Mouse (Mus musculus) C2C12 (cell line): ENCODE data around the gene Cox4i2. TPM values are rescaled to one million over a fixed set of nuclear protein-coding genes. Genes with fewer than 3 reads are reported as not detected.

Experiments
- H3K27me3 ChIP-seq: one replicate; pipeline ENCODE4 v1.6.1; 2011; ENCODE audit not compliant: control insufficient read depth, insufficient read depth, insufficient read length
- H3K36me3 ChIP-seq: one replicate; pipeline ENCODE4 v1.6.1; 2011; ENCODE audit not compliant: control insufficient read depth, insufficient read depth
- H3K4me3 ChIP-seq: one replicate; pipeline ENCODE4 v1.5.1; 2011; ENCODE audit warnings: mild to moderate bottlenecking, control low read depth; ENCODE audit not compliant: poor library complexity, insufficient read depth, severe bottlenecking
- H3K79me2 ChIP-seq: one replicate; pipeline ENCODE4 v1.6.1; 2011; ENCODE audit not compliant: control insufficient read depth, insufficient read depth
- H3K79me3 ChIP-seq: one replicate; pipeline ENCODE4 v1.6.1; 2011; ENCODE audit warnings: low read depth, control low read depth
- H3ac ChIP-seq: one replicate; pipeline ENCODE3; 2011; ENCODE audit warnings: low read depth; ENCODE audit not compliant: control insufficient read depth, insufficient read length
- CEBPB ChIP-seq: IDR thresholded peaks from one replicate; pipeline ENCODE4 v1.6.1; 2011; ENCODE audit warnings: low read depth, mild to moderate bottlenecking, control low read depth, moderate library complexity
- CTCF ChIP-seq: IDR thresholded peaks from one replicate; pipeline ENCODE4 v1.5.1; 2011; ENCODE audit not compliant: control insufficient read depth, insufficient read depth, insufficient read length
- FOSL1 ChIP-seq: IDR thresholded peaks from one replicate; pipeline ENCODE4 v1.8.0; 2011; ENCODE audit warnings: mild to moderate bottlenecking, low read length; ENCODE audit not compliant: poor library complexity, insufficient read depth, severe bottlenecking
- MAX ChIP-seq: IDR thresholded peaks from one replicate; pipeline ENCODE4 v1.6.1; 2011; ENCODE audit warnings: mild to moderate bottlenecking, control low read depth
- MYOD1 ChIP-seq: IDR thresholded peaks from one replicate; pipeline ENCODE4 v1.6.1; 2011; ENCODE audit warnings: low read depth; ENCODE audit not compliant: control insufficient read depth, insufficient read length
- MYOG ChIP-seq: IDR thresholded peaks from one replicate; pipeline ENCODE4 v1.6.1; 2011; ENCODE audit not compliant: control insufficient read depth, insufficient read length; ENCODE audit errors: extremely low read depth
- USF1 ChIP-seq: IDR thresholded peaks from one replicate; pipeline ENCODE4 v1.6.1; 2011; ENCODE audit warnings: low read depth, mild to moderate bottlenecking, control low read depth, moderate library complexity
- polyA plus RNA-seq: library from polyadenylated mRNA; unstranded; fragments of >200 nt; fragmentation: generic; extraction: Trizol; gene quantifications from one replicate; pipeline ENCODE4 v1.2.1, GENCODE M21; 2012; ENCODE audit warnings: missing spikeins

Gene Cox4i2
- polyA plus RNA-seq, 1 experiment, result 0.39 TPM

GRCm38 (mm10) chr2:152793381-152793780 is 39.4 kb downstream of the Cox4i2 start:
- TF ChIP-seq FOSL1 (no peak), USF1 (no peak), MYOG (no peak), MYOD1 (no peak), CEBPB (no peak), MAX (no peak), CTCF (no peak)
- H3ac ChIP-seq, result no peak overlapping the region
- H3K36me3 ChIP-seq, result peaks cover 31% of the 10 kb centered on the region
- peaks cover 67% of the 10 kb centered on the region for H3K79me3 ChIP-seq
- H3K79me2 ChIP-seq, result peaks cover 97% of the 10 kb centered on the region
- no peak overlapping the region for H3K4me3 ChIP-seq
- no peaks in the 10 kb centered on the region for H3K27me3 ChIP-seq

DNA sequence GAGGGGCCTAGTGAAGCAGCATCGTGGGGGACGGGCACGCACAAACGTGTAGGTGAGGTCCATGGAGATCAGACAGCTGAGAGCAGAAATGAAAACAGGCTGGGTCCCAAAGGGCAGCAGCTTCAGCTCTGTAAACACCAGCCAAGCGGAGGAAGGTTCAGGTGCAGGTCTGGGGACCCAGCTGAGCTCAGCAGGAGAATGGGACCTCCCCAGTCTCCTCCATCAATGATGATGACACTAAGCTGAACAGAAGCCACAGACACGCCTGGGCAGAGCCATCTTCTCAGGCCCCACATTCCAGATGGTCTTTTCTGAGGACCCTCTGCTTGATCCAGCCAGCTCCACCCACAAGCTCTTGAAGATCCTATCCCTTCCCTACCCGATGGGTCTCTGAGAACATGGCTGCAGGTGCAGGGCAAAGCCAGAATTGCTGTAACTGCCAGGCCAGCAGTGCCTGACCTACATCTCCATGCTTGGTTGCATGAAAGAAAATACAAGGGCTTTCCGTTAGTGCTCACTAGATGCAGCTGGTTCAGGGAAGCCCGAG is 40.4 kb downstream of the Cox4i2 start:
- H3K36me3 ChIP-seq, result peaks cover 34% of the 10 kb centered on the region

DNA sequence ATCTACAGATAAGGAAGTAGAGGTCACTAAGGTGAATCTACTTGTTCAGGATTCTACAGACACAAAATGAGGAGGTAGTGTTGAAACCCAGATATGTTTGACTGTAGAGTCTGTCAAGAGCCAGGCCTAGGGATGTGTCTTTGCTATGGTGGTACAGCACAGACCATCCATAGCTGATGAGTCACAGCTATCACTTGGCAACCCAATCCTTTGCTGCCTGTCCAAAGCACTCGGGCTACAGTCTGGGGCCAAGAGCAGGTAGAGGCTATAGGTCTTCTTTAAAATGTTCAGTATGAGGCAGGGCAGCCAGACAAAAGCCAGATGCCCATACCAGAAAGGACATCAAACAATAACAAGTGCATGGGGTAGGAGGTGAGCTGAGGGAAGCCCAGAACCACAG is 43.6 kb downstream of the Cox4i2 start:
- Histone ChIP-seq H3K79me2 (peaks cover 100% of the 10 kb centered on the region), H3K27me3 (no peaks in the 10 kb centered on the region), H3K4me3 (no peak overlapping the region), H3K79me3 (peaks cover 83% of the 10 kb centered on the region), H3K36me3 (peaks cover 29% of the 10 kb centered on the region), H3ac (no peak overlapping the region)
- TF ChIP-seq MYOD1 (no peak), FOSL1 (no peak), CTCF (no peak), USF1 (no peak), MAX (no peak), MYOG (no peak), CEBPB (no peak)

More for the DNA sequence above, 40.4 kb downstream of the Cox4i2 start:
- Histone ChIP-seq H3K79me2 (peaks cover 98% of the 10 kb centered on the region), H3K27me3 (no peaks in the 10 kb centered on the region), H3K4me3 (no peak overlapping the region), H3ac (no peak overlapping the region), H3K79me3 (peaks cover 76% of the 10 kb centered on the region)
- TF ChIP-seq USF1, result no peak
- no peak for TF ChIP-seq FOSL1
- TF ChIP-seq CTCF, result no peak
- no peak for TF ChIP-seq MYOD1
- TF ChIP-seq MAX, result no peak

GRCm38 (mm10) chr2:152799954-152800761 is 46.2 kb downstream of the Cox4i2 start:
- Histone ChIP-seq H3K4me3 (no peak overlapping the region), H3K36me3 (peaks cover 29% of the 10 kb centered on the region), H3K79me3 (peaks cover 86% of the 10 kb centered on the region), H3K27me3 (no peaks in the 10 kb centered on the region), H3ac (no peak overlapping the region), H3K79me2 (peaks cover 100% of the 10 kb centered on the region)
- no peak for TF ChIP-seq MYOG
- TF ChIP-seq CEBPB, result no peak
- no peak for TF ChIP-seq FOSL1
- no peak for TF ChIP-seq CTCF
- no peak for TF ChIP-seq MYOD1
- no peak for TF ChIP-seq USF1
- TF ChIP-seq MAX, result no peak

DNA sequence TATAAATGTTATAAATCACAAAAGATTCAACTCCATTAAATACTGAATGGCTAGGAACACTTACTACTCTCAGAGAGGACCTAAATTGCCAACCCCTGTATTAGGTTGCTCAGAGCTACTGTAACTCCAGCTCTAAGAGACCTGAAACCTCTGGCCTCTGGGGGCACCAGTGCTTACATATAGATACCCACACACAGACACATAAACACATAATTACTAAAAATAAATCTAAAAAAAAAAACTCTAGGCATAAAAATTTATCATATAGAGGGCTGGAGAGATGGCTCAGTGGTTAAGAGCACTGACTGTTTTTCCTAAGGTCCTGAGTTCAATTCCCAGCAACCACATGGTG is 46.8 kb downstream of the Cox4i2 start:
- TF ChIP-seq USF1 (no peak), CTCF (no peak), MAX (no peak), FOSL1 (no peak), CEBPB (no peak), MYOD1 (no peak), MYOG (no peak)
- Histone ChIP-seq H3ac (no peak overlapping the region), H3K36me3 (peaks cover 29% of the 10 kb centered on the region), H3K4me3 (no peak overlapping the region), H3K79me2 (peaks cover 99% of the 10 kb centered on the region), H3K79me3 (peaks cover 83% of the 10 kb centered on the region), H3K27me3 (no peaks in the 10 kb centered on the region)
